Mouse (Mus musculus): ENCODE data around the gene Entpd4b.
"Not testable (repeated sequence)": the region's sequence is repeated elsewhere in the genome, so short reads cannot be mapped to it uniquely, and the experiment has no call there.

The Entpd4b gene

DNA sequence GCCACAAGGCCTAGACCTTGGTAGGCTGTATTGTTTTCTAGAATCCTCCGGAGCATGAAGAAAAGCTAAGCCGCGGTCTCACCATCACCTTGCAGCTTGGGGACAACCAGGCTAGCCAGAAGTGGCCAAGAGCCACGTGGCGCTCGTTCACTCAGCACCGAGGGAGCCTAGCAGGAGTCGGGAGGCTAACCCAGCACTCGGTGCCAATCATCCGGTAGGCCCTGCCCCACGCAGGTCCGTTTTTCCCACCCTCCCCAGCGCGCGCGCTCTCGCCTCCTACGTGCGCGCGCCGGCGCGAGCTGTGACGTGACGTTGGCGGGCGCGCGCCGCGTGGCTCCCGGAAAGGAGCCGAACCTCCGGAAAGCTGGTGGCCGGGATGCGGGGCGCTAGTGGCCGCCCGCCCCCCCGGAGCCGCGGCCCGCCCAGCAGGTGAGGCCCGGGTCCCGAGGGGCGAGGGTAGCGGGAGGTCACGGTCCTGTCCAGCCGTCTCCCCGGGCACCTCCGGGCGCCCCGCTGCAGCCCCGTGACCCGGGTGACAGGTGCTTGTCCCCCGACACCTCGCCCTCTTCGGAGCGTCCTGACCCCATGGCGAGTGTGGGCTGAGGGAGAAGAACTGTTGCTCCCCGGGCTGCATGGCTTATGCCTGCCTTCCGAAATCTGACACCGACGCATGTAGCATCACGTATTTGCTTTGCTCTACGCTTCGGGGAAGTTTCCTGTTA lies at the start of gene Entpd4b:
TSS of gene Entpd4b (plus strand) at position 315 of the 722 bp plus-strand sequence.
- not testable (repeated sequence) for DNase-seq (ENCODE audit: low spot score in 2 of 2)

DNA sequence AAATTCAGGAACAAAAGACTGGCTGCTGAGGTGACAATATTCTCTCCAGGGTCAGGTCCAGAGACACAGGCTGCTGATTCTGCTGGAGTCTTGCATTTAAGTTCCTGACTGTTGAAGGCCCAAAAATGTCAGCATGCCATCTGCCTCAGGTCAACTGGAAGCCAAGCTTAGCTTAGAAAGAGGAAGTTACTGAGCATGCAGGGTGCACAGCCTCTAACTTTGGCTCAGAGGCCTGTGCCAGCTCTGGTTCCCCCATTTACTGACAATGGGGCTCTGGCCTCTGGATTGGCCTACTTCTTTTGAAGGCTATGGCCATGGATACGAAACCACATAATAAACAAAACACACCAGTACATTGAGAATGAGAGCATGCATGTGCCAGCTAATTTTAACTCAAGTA lies 48.2 kb upstream of the Entpd4b start:
- not testable (repeated sequence) for DNase-seq (ENCODE audit: low spot score in 2 of 2)

- not testable (repeated sequence) for DNase-seq (ENCODE audit: low spot score in 2 of 2)
Observed at GRCm38 (mm10) chr14:69512449-69512848, 42.8 kb upstream of the Entpd4b start, which contains the start of gene Gm27179. TSS of gene Gm27179 (minus strand) at chr14:69512549.

GRCm38 (mm10) chr14:69520810-69521209 lies 34.4 kb upstream of the Entpd4b start:
- not testable (repeated sequence) for DNase-seq (ENCODE audit: low spot score in 2 of 2)

DNA sequence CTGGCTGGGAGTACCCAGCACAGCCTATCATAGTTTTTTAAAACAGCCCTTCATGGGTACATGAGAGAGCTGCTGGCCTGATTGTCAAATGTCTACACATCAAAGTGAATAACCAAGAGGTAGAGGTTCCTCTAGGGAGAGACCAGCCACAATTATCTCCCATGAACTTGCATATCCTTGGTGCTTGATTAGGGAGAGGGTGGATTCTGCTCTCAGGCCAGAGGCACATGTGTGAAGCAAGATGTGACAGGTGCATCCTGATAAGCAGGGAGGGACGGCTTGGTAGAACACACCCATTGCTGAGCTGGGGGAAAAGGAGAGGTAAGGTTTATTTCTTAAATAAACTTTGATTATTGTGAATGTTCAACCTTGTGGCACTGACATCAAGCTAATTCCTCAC lies 32.2 kb upstream of the Entpd4b start:
- DNase-seq (ENCODE audit: low spot score in 2 of 2): not testable (repeated sequence)

- DNase-seq (ENCODE audit: low spot score in 2 of 2): not testable (repeated sequence)
Observed at GRCm38 (mm10) chr14:69526202-69526601, 29.0 kb upstream of the Entpd4b start.

DNA sequence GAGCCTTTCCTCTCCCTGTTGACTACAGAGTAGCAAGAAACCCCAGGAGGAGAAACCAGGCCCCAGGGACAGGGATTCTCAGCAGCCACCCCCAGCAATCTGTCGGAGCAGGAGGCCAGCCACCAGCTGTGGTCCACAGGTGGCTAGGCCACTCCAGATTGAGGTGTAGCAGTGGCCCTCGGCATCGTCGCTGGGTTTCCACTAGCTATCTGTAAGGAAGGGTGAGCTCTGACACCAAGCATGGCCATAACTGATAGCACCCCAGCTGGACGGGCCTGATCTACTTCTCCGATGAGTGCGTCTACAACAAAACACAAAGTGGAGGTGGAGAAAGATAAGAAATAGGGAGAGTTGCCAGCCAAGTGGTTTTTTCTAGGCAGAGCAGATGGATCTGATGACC lies 18.7 kb upstream of the Entpd4b start:
- DNase-seq (ENCODE audit: low spot score in 2 of 2): not testable (repeated sequence)

DNA sequence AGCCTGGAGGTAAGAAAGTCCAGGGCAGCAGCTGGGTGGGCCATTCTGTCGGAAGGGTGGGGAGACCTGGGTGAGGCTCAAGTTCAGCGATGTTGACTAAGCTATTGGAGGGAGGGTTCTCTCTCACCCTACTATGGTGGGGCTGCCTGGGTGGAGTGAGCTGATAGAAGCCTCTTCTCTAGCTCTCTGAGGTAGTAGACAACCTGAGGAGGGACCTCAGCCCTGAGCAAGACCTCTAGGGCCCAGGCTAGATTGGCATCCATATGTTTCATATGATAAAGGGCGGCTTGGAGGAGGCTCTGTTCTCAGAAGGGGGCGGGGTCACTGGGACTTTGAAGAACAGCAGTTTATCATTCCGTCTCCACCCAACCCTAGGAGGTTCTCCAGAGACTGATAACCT lies 15.1 kb upstream of the Entpd4b start:
- not testable (repeated sequence) for DNase-seq (ENCODE audit: low spot score in 2 of 2)

DNA sequence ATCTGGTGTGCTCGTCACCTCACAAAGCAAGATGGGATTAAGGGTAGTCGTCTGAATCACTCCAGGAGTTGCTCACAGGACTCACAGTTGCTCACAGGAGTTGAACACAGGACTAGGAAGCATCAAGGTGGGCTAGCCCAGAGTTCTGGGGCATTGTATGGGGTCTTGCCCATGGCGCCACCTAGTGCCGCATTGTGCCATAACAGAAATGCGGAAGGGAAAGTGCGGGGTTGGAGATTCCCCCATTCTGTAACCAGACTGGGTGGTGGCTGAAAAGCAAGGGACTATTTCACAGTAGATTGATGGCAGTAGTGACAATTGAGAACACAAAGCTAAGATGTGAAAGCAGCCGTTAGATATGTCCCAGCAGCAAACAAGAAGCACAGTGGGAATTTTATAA lies 12.5 kb upstream of the Entpd4b start:
- not testable (repeated sequence) for DNase-seq (ENCODE audit: low spot score in 2 of 2)

DNA sequence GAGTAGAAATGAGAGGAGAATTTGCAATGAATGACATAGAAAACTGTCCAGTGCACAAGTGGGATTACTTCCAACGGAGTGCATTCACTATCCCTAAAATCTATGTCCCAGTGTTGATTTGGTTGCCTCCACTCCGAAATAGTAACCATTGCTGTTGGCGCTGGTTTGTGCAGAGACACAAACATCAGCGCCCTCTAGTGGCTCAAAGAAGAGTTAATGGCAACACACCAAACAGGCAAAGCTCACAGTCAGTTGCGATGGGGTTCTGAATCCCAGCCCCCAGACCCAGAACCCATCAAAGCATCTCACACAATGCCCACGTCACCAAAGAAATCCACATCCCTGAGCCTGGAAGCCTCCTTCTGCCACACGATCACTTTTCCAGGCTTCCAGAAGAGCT lies 11.2 kb upstream of the Entpd4b start:
- not testable (repeated sequence) for DNase-seq (ENCODE audit: low spot score in 2 of 2)

GRCm38 (mm10) chr14:69545052-69545451 lies 10.2 kb upstream of the Entpd4b start:
- not testable (repeated sequence) for DNase-seq (ENCODE audit: low spot score in 2 of 2)

- DNase-seq (ENCODE audit: low spot score in 2 of 2): not testable (repeated sequence)
Observed at GRCm38 (mm10) chr14:69547310-69547709, 7.9 kb upstream of the Entpd4b start.

DNA sequence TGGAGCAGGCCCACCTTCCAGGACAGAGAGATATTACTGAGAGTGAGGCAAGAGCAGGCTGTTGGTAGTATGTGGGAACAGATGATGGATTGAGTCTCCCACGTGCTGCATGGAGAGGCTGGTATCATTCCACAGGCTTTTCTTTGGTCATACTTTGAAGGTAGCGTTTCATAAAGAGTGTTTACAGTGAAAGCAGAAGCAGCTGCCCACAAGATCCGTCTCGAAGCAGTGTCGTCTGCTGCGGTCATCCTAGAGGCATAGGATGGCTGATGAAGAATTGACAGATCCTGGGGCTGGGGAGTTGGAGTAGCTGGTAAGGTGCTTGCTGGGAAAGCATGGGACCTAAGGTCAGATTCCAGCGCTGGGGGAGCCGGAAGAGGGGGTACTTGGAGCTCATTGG lies 1.6 kb downstream of the Entpd4b start:
- DNase-seq (ENCODE audit: low spot score in 2 of 2): not testable (repeated sequence)

GRCm38 (mm10) chr14:69557550-69557949 lies 2.3 kb downstream of the Entpd4b start:
- not testable (repeated sequence) for DNase-seq (ENCODE audit: low spot score in 2 of 2)

Measured in spleen, postnatal 36 days (tissue).